In genomic region chr8:84736521-84736920, GRCm38 (mm10) we compare ENCODE assay signal across 19 mouse cellular contexts. TPM values are rescaled to one million over a fixed set of nuclear protein-coding genes. Genes with fewer than 3 reads are reported as not detected.
DNase-seq lines count a peak whose midpoint lies in the region; TF ChIP-seq lines count a peak whose summit lies in the region.
"Had no signal": no experiment of that assay in that cellular context is flagged by ENCODE, and none has a peak within 500 bp of the region (broad histone marks: within the 10 kb centered on the region; RNA-seq: fewer than 3 reads in every experiment).

No protein-coding gene starts in this region.

- no peak for TF ChIP-seq POLR2A in heart, adult 2 months (IDR thresholded peaks at IDR 0.05; ENCODE audit: insufficient read depth, low read depth, low read length)

- H3K9me3 ChIP-seq in limb, embryonic 10.5 days (replicated peaks) = no peaks in the 10 kb centered on the region
- H3K9me3 ChIP-seq: embryonic facial prominence, embryonic 12.5 days; G1E; midbrain, embryonic 12.5 days had no signal

- H3K79me2 ChIP-seq in heart, adult 2 months (replicated peaks; ENCODE audit: control insufficient read depth, insufficient read depth, low read length) = no peaks in the 10 kb centered on the region; the same call in 1 of the 2 replicates

- no peak for DNase-seq in heart, adult 2 months
- DNase-seq in heart, postnatal 14 days = no peak
- no peak for DNase-seq in left cerebral cortex, adult 2 months (ENCODE audit: extremely low spot score in 1 of 2, low spot score in 2 of 2)
- DNase-seq in left cerebral cortex, postnatal 25 days (ENCODE audit: low spot score in 2 of 2) = no peak
- no peak for DNase-seq in limb, embryonic 10.5 days (ENCODE audit: low spot score)
- DNase-seq in spleen, postnatal 10 days (ENCODE audit: low spot score in 2 of 2) = no peak
- DNase-seq in adrenal gland, postnatal 36 days = no peak
- DNase-seq: adrenal gland, postnatal 14 days; cerebellum, postnatal 25 days; gastrocnemius, postnatal 25 days; heart, postnatal 36 days; lung, postnatal 4 days; thymus, postnatal 4 days had no signal

- TF ChIP-seq CTCF in heart, adult 2 months (IDR thresholded peaks at IDR 0.05) = no peak
- no peak for TF ChIP-seq CTCF in left cerebral cortex, adult 2 months (IDR thresholded peaks at IDR 0.05)

- H3K9ac ChIP-seq in heart, adult 2 months (ENCODE audit: low read depth, low read length) = peak overlapping the region; percentile 43; the same call in 1 of the 2 replicates
- H3K9ac ChIP-seq: embryonic facial prominence, embryonic 12.5 days; midbrain, embryonic 12.5 days had no signal

- no peak for TF ChIP-seq EP300 in heart, adult 2 months (IDR thresholded peaks at IDR 0.05; ENCODE audit: insufficient read depth, low read depth, low read length)

- intact Hi-C loops in heart, adult 2 months (cut with DNase I) = loop anchor here (2.0 kb wide), 1 partner anchor 64 kb away; the partner anchor contains the start of gene Nfix
- intact Hi-C loops in heart, postnatal 14 days (cut with DNase I) = loop anchor here (2.0 kb wide), 1 partner anchor 28 kb away; no protein-coding TSS in a partner anchor
- intact Hi-C loops in left cerebral cortex, adult 2 months (cut with DNase I) = loop anchor here (2.0 to 5.0 kb wide), 3 partner anchors 28 to 61 kb away; no protein-coding TSS in a partner anchor
- intact Hi-C loops in left cerebral cortex, postnatal 25 days (cut with DNase I) = no loop called here

- WGBS in heart, adult 2 months = 87% methylated on average over 4 of the region's 4 CpGs
- 72% methylated on average over 4 of the region's 4 CpGs for WGBS in limb, embryonic 10.5 days

- peaks cover 56% of the 10 kb centered on the region for H3K4me1 ChIP-seq in heart, adult 2 months (ENCODE audit: control insufficient read depth, insufficient read depth, low read length)
- H3K4me1 ChIP-seq in brown adipose tissue, adult 24 weeks (ENCODE audit: control insufficient read depth, insufficient read depth, insufficient read length, low read length) = peaks cover 47% of the 10 kb centered on the region
- H3K4me1 ChIP-seq in limb, embryonic 10.5 days = peaks cover 81% of the 10 kb centered on the region

- peak overlapping the region; percentile 89 for H3K27ac ChIP-seq in heart, adult 2 months
- H3K27ac ChIP-seq in left cerebral cortex, adult 2 months = peak overlapping the region; percentile 33
- peak overlapping the region; percentile 8; the same call in 1 of the 2 replicates for H3K27ac ChIP-seq in brown adipose tissue, adult 24 weeks (replicated peaks; ENCODE audit: low read depth, low read length)
- H3K27ac ChIP-seq in limb, embryonic 10.5 days = peak overlapping the region; percentile 63
- H3K27ac ChIP-seq: embryonic facial prominence, embryonic 12.5 days; midbrain, embryonic 12.5 days had no signal

- H3K4me3 ChIP-seq in heart, adult 2 months = no peak overlapping the region
- no peak overlapping the region for H3K4me3 ChIP-seq in left cerebral cortex, adult 2 months
- no peak overlapping the region for H3K4me3 ChIP-seq in brown adipose tissue, adult 24 weeks (ENCODE audit: insufficient read depth, low read depth, low read length)
- H3K4me3 ChIP-seq in limb, embryonic 10.5 days = no peak overlapping the region
- H3K4me3 ChIP-seq: embryonic facial prominence, embryonic 12.5 days; midbrain, embryonic 12.5 days had no signal

- H3K27me3 ChIP-seq in heart, adult 2 months (ENCODE audit: control insufficient read depth, insufficient read depth, low read length) = no peaks in the 10 kb centered on the region
- peaks cover 100% of the 10 kb centered on the region for H3K27me3 ChIP-seq in limb, embryonic 10.5 days (ENCODE audit: low read depth, poor library complexity, severe bottlenecking)

- peaks cover 8% of the 10 kb centered on the region for H3K36me3 ChIP-seq in heart, adult 2 months (ENCODE audit: control insufficient read depth, insufficient read depth, low read length)
- H3K36me3 ChIP-seq in limb, embryonic 10.5 days = no peaks in the 10 kb centered on the region
- H3K36me3 ChIP-seq: embryonic facial prominence, embryonic 12.5 days; midbrain, embryonic 12.5 days had no signal

RNA-seq across cellular contexts. Expression of gene G430095P16Rik, which starts 13.7 kb away (rescaled TPM):
- total RNA-seq in heart, adult 2 months (2021) = under 1 TPM in 1 of 2 experiments, not detected in 1; 0.55 TPM
- 0.70 TPM in 1 of 2 replicates, not detected in the other for polyA plus RNA-seq in heart, adult 2 months (2012; rRNA removed)
- under 1 TPM; 0.54 to 0.69 TPM for total RNA-seq in heart, postnatal 14 days (2021)
- total RNA-seq in left cerebral cortex, adult 2 months (2021) = not detected
- under 1 TPM in 1 of 2 experiments, not detected in 1; 0.71 TPM for total RNA-seq in left cerebral cortex, postnatal 25 days (2021)
- 1.9 TPM in 1 of 2 replicates, not detected in the other for polyA plus RNA-seq in brown adipose tissue, adult 24 weeks (2012; ENCODE audit: insufficient read depth, insufficient read length, missing spikeins)
- polyA plus RNA-seq in limb, embryonic 10.5 days (2016; fragmentation: Nextera tagmentation; extraction: Ambion mirVana) = 3.7 and 8.1 TPM in 2 replicates
- total RNA-seq in adrenal gland, postnatal 36 days (2021) = under 1 TPM in 1 of 2 experiments, not detected in 1; 0.46 TPM
- total RNA-seq: left cerebral cortex, adult 18-20 months; liver, adult 2 months had no signal
- polyA plus RNA-seq: liver, adult 2 months had no signal

RNA-seq across cellular contexts. Expression of gene Lyl1, which starts 35.3 kb away (rescaled TPM):
- 1 to 10 TPM; 3.0 to 3.7 TPM for total RNA-seq in heart, adult 2 months (2021)
- polyA plus RNA-seq in heart, adult 2 months (2012; rRNA removed) = 4.0 and 7.7 TPM in 2 replicates
- total RNA-seq in heart, postnatal 14 days (2021) = 1 to 10 TPM; 5.8 to 6.7 TPM
- 1 to 10 TPM; 1.6 to 2.6 TPM for total RNA-seq in left cerebral cortex, adult 2 months (2021)
- 1 to 10 TPM; 2.8 to 3.5 TPM for total RNA-seq in left cerebral cortex, postnatal 25 days (2021)
- 2.9 and 3.1 TPM in 2 replicates for polyA plus RNA-seq in brown adipose tissue, adult 24 weeks (2012; ENCODE audit: insufficient read depth, insufficient read length, missing spikeins)
- polyA plus RNA-seq in limb, embryonic 10.5 days (2016; fragmentation: Nextera tagmentation; extraction: Ambion mirVana) = 4.6 and 4.7 TPM in 2 replicates
- 1 to 10 TPM; 2.5 to 2.9 TPM for total RNA-seq in adrenal gland, postnatal 36 days (2021)

RNA-seq across cellular contexts. Expression of gene Nacc1, which starts 48.9 kb away (rescaled TPM):
- total RNA-seq in heart, adult 2 months (2021) = 10 to 100 TPM; 30.5 to 31.0 TPM
- polyA plus RNA-seq in heart, adult 2 months (2012; rRNA removed) = 45.3 and 50.5 TPM in 2 replicates
- 10 to 100 TPM; 35.6 to 40.5 TPM for total RNA-seq in heart, postnatal 14 days (2021)
- 10 to 100 TPM; 95.5 to 96.8 TPM for total RNA-seq in left cerebral cortex, adult 2 months (2021)
- total RNA-seq in left cerebral cortex, postnatal 25 days (2021) = 10 to 100 TPM; 97.8 to 97.9 TPM
- polyA plus RNA-seq in brown adipose tissue, adult 24 weeks (2012; ENCODE audit: insufficient read depth, insufficient read length, missing spikeins) = 19.0 and 22.9 TPM in 2 replicates
- polyA plus RNA-seq in limb, embryonic 10.5 days (2016; fragmentation: Nextera tagmentation; extraction: Ambion mirVana) = 31.7 and 32.0 TPM in 2 replicates
- total RNA-seq in adrenal gland, postnatal 36 days (2021) = 10 to 100 TPM; 73.9 to 80.0 TPM

RNA-seq across cellular contexts. Expression of gene Trmt1, which starts 50.4 kb away (rescaled TPM):
- 10 to 100 TPM; 32.0 to 37.4 TPM for total RNA-seq in heart, adult 2 months (2021)
- polyA plus RNA-seq in heart, adult 2 months (2012; rRNA removed) = 39.9 and 50.8 TPM in 2 replicates
- 10 to 100 TPM; 32.5 to 35.2 TPM for total RNA-seq in heart, postnatal 14 days (2021)
- 100 to 1,000 TPM; 108 to 115 TPM for total RNA-seq in left cerebral cortex, adult 2 months (2021)
- 10 to 100 TPM; 85.2 to 90.1 TPM for total RNA-seq in left cerebral cortex, postnatal 25 days (2021)
- polyA plus RNA-seq in brown adipose tissue, adult 24 weeks (2012; ENCODE audit: insufficient read depth, insufficient read length, missing spikeins) = 25.1 and 33.4 TPM in 2 replicates
- 71.7 and 79.3 TPM in 2 replicates for polyA plus RNA-seq in limb, embryonic 10.5 days (2016; fragmentation: Nextera tagmentation; extraction: Ambion mirVana)
- 10 to 100 TPM; 63.8 to 83.7 TPM for total RNA-seq in adrenal gland, postnatal 36 days (2021)

Comparison
In these comparisons a context has a peak if more than half of its experiments do, and no peak if none do; other contexts are left out.
1. H3K27ac ChIP-seq: peak in every context shown above with its lines; median percentile 89 in heart, adult 2 months; 63 in limb, embryonic 10.5 days; 33 in left cerebral cortex, adult 2 months; 8 in brown adipose tissue, adult 24 weeks.